Mouse (Mus musculus) megakaryocyte, embryonic 14.5 days (primary cell): ENCODE results near the gene Scube2.

Source experiments
- FLI1 ChIP-seq: IDR thresholded peaks from 2 replicates; pipeline ENCODE4 v1.6.1; 2012; ENCODE audit warnings: low read length, inconsistent platforms, mixed read lengths
- GATA1 ChIP-seq: IDR thresholded peaks from 3 replicates; pipeline ENCODE4 v1.6.1; 2012; ENCODE audit warnings: mixed read lengths, low read length, inconsistent platforms, borderline replicate concordance

DNA sequence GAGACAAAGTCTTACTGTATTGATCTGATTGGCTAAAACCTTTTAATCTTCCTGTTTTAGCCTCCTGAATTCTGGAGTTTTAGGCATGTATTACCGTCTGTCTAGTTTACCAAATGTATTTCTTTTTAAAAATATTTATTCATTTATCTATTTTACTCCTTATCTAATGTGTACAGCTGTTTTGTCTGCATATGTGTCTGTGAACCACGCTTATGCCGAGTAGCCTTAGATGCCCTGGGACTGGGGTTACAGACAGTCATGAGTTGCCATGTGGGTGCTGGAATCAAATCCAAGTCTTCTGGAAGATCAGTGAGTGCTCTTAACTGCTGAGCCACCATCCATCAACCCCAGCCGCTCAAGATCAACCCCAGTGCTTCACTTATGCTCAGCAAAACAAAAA is 46.9 kb downstream of the Scube2 start:
- TF ChIP-seq GATA1 = no peak
- TF ChIP-seq FLI1 = no peak
